Mouse (Mus musculus) intestine, embryonic 14.5 days (tissue): ENCODE results near the gene Ino80d. TPM values are rescaled to one million over a fixed set of nuclear protein-coding genes. Genes with fewer than 3 reads are reported as not detected.

ENCODE experiments used
- ATAC-seq: fragments of 200-750 bp; cut with Nextera tagmentation; replicated peaks from 2 replicates; pipeline ENCODE4 v1.8.0; 2017; ENCODE audit warnings: low read depth, moderate number of reproducible peaks, moderate TSS enrichment, moderate library complexity; ENCODE audit not compliant: low FRiP score, low TSS enrichment
- DNase-seq: peaks from one replicate; pipeline ENCODE4 v3.0.0-alpha.2; 2018; ENCODE audit warnings: low spot score
- H3K27ac ChIP-seq: fragments of 300-500 bp; sonication (generic); 2 replicates; pipeline ENCODE4 v1.5.1; 2014; ENCODE audit warnings: low read depth, mild to moderate bottlenecking, control low read depth
- H3K27me3 ChIP-seq: fragments of 300-500 bp; sonication (generic); replicated peaks from 2 replicates; pipeline ENCODE4 v1.6.1; 2014; ENCODE audit warnings: low read length, control low read depth; ENCODE audit not compliant: control insufficient read depth, insufficient read depth
- H3K36me3 ChIP-seq: fragments of 300-500 bp; sonication (generic); 2 replicates; pipeline ENCODE4 v1.6.1; 2014; ENCODE audit warnings: low read length, control low read depth; ENCODE audit not compliant: control insufficient read depth, insufficient read depth
- H3K4me1 ChIP-seq: fragments of 300-500 bp; sonication (generic); replicated peaks from 2 replicates; pipeline ENCODE4 v1.6.1; 2014; ENCODE audit warnings: low read length, control low read depth, mixed read lengths; ENCODE audit not compliant: control insufficient read depth, insufficient read depth
- H3K4me2 ChIP-seq: fragments of 300-500 bp; sonication (generic); 2 replicates; pipeline ENCODE4 v1.6.1; 2014; ENCODE audit warnings: low read length
- H3K4me3 ChIP-seq: fragments of 300-500 bp; sonication (generic); 2 replicates; pipeline ENCODE4 v1.5.1; 2014; ENCODE audit warnings: low read depth, low read length, control low read depth, mixed read lengths
- H3K9ac ChIP-seq: fragments of 300-500 bp; sonication (generic); 2 replicates; pipeline ENCODE4 v1.6.1; 2014; ENCODE audit warnings: mild to moderate bottlenecking, low read length
- H3K9me3 ChIP-seq: fragments of 300-500 bp; sonication (generic); 2 replicates; pipeline ENCODE4 v1.6.1; 2016; ENCODE audit warnings: low read length, control low read depth; ENCODE audit not compliant: control insufficient read depth
- WGBS: fragments of 180-500 bp; shearing (Covaris S2); extraction: QIAGEN DNeasy Blood & Tissue Kit; methylation state at CpG from one replicate; pipeline ENCODE4 v1.1.7; 2014; 5-methylcytosine and 5-hydroxymethylcytosine counted together
- polyA plus RNA-seq: library from polyadenylated mRNA; unstranded; fragments of >200 nt; fragmentation: Nextera tagmentation; extraction: Ambion mirVana; gene quantifications from 2 replicates; pipeline ENCODE4 v1.2.1, GENCODE M21; 2014

Ino80d gene
- polyA plus RNA-seq, 1 experiment from 2014 or later, result 16.1 TPM

- no peaks in the 10 kb centered on the region for H3K9me3 ChIP-seq
- no peak for DNase-seq
- peaks cover 6% of the 10 kb centered on the region; the same call in 1 of the 2 replicates for H3K4me1 ChIP-seq
- H3K4me2 ChIP-seq, result no peak overlapping the region
- ATAC-seq, result no peak
- 74% methylated on average over 5 of the region's 5 CpGs for WGBS
- H3K4me3 ChIP-seq, result no peak overlapping the region
- H3K36me3 ChIP-seq, result no peaks in the 10 kb centered on the region
- H3K9ac ChIP-seq, result no peak overlapping the region
- H3K27ac ChIP-seq, result no peak overlapping the region
- H3K27me3 ChIP-seq, result no peaks in the 10 kb centered on the region
These were observed 167.5 kb downstream of the Ino80d start for GRCm38 (mm10) chr1:62946987-62947386.

DNA sequence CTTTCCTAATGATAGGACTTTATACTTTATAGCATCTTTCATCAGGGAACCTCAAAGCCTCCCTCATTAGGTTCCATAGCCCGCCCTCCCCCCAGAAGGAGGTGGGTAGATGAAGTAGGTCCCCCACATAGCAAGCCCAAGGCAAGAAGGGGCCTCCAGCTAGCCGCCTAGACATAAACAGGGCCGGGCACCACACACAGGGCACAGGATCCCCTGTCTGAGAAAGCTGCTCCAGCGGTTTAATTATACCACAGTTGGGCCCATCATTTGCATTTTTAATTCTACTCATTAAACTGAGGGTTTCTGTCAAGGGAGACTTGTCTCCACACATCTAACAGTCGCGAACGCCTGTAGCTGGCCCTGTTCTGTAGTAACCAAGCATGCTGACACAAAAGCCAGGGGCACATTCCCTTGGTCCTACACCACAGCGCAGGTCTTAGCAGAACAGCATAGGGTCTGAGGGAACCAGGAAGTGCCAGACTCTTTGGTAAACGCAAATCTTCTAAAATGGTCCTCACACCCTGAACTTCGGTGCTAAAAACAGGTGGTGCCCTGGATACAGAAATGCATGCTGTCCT is 179.6 kb downstream of the Ino80d start:
- Histone ChIP-seq H3K4me2 (no peak overlapping the region), H3K4me1 (no peaks in the 10 kb centered on the region), H3K9me3 (no peaks in the 10 kb centered on the region), H3K4me3 (no peak overlapping the region), H3K9ac (no peak overlapping the region), H3K27ac (no peak overlapping the region), H3K36me3 (no peaks in the 10 kb centered on the region), H3K27me3 (no peaks in the 10 kb centered on the region)
- 85% methylated on average over 10 of the region's 10 CpGs for WGBS
- ATAC-seq (no peak), DNase-seq (no peak)

GRCm38 (mm10) chr1:62934100-62934513 is 180.4 kb downstream of the Ino80d start:
- Histone ChIP-seq H3K9ac (no peak overlapping the region), H3K4me3 (no peak overlapping the region), H3K4me1 (no peaks in the 10 kb centered on the region), H3K27ac (no peak overlapping the region), H3K36me3 (no peaks in the 10 kb centered on the region), H3K4me2 (no peak overlapping the region), H3K9me3 (no peaks in the 10 kb centered on the region), H3K27me3 (no peaks in the 10 kb centered on the region)
- WGBS, result 74% methylated on average over 9 of the region's 9 CpGs
- no peak for DNase-seq
- no peak for ATAC-seq

GRCm38 (mm10) chr1:62933288-62934099 is 181.0 kb downstream of the Ino80d start:
- H3K4me2 ChIP-seq, result no peak overlapping the region
- no peak overlapping the region for H3K4me3 ChIP-seq
- DNase-seq (no peak), ATAC-seq (no peak)
- no peaks in the 10 kb centered on the region for H3K27me3 ChIP-seq
- no peaks in the 10 kb centered on the region for H3K4me1 ChIP-seq
- H3K36me3 ChIP-seq, result no peaks in the 10 kb centered on the region
- WGBS, result 81% methylated on average over 15 of the region's 15 CpGs
- no peaks in the 10 kb centered on the region for H3K9me3 ChIP-seq
- H3K9ac ChIP-seq, result no peak overlapping the region
- no peak overlapping the region for H3K27ac ChIP-seq

DNA sequence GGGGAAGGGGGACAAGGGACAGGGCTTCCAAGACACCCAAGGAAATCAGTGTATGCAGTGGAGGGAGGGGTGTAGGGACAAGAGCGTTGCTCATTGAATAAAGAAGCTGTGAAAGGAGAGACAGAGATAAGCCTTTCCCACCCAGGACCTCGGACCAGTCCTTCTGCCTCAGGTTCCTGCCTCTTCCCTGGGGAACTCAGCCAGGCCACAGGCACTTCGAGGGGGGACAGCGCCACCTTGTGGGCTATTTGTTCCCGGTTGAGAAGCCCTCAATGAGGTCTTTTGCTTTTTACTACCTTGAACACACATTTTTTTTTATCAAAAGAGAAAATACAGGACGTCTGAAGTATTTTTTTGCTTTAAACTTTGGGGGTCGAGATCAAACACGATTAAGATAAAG is 185.0 kb downstream of the Ino80d start:
- no peak for ATAC-seq
- Histone ChIP-seq H3K9me3 (no peaks in the 10 kb centered on the region), H3K9ac (no peak overlapping the region), H3K27me3 (no peaks in the 10 kb centered on the region), H3K27ac (no peak overlapping the region), H3K4me2 (no peak overlapping the region), H3K4me3 (no peak overlapping the region), H3K4me1 (peaks cover 12% of the 10 kb centered on the region; the same call in 1 of the 2 replicates), H3K36me3 (no peaks in the 10 kb centered on the region)
- peak; percentile 92 for DNase-seq
- 5% methylated on average over 8 of the region's 8 CpGs for WGBS

DNA sequence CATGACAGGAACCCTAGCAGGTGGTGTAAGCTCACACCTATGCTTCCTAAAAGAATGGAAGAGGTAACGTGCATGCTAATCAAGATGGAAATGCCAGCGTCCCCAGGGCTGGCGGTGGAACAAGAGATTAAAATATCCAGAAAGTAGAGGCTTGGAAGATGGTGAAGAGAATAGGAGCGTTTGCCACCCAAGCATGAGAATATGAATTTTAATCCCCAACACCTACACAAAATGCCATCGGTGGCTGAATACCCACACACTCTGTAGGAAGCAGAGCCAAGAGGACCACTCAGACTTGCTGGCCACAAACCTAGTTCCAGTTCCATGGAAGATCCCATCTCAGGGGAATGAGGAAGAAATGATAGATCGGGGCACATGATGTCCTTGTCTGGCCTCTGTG is 195.2 kb downstream of the Ino80d start:
- Histone ChIP-seq H3K4me3 (no peak overlapping the region), H3K4me1 (no peaks in the 10 kb centered on the region), H3K9me3 (no peaks in the 10 kb centered on the region), H3K27ac (no peak overlapping the region), H3K4me2 (no peak overlapping the region), H3K9ac (no peak overlapping the region), H3K27me3 (no peaks in the 10 kb centered on the region), H3K36me3 (no peaks in the 10 kb centered on the region)
- ATAC-seq, result no peak
- WGBS, result 94% methylated on average over 6 of the region's 6 CpGs
- no peak for DNase-seq

- no peaks in the 10 kb centered on the region for H3K4me1 ChIP-seq
- DNase-seq, result no peak
These were observed 197.9 kb downstream of the Ino80d start for GRCm38 (mm10) chr1:62916609-62917008.

GRCm38 (mm10) chr1:62914495-62914894 is 200.0 kb downstream of the Ino80d start:
- WGBS, result 90% methylated on average over 6 of the region's 6 CpGs
- ATAC-seq, result no peak
- H3K27me3 ChIP-seq, result no peaks in the 10 kb centered on the region
- H3K4me1 ChIP-seq, result no peaks in the 10 kb centered on the region
- H3K27ac ChIP-seq, result no peak overlapping the region
- no peaks in the 10 kb centered on the region for H3K36me3 ChIP-seq
- DNase-seq, result peak; percentile 13
- H3K4me2 ChIP-seq, result no peak overlapping the region
- no peak overlapping the region for H3K4me3 ChIP-seq
- H3K9me3 ChIP-seq, result no peaks in the 10 kb centered on the region
- H3K9ac ChIP-seq, result no peak overlapping the region

More at GRCm38 (mm10) chr1:62916609-62917008, 197.9 kb downstream of the Ino80d start:
- no peak overlapping the region for H3K4me3 ChIP-seq
- no peak overlapping the region for H3K9ac ChIP-seq
- H3K9me3 ChIP-seq, result no peaks in the 10 kb centered on the region
- H3K27me3 ChIP-seq, result no peaks in the 10 kb centered on the region
- no peak overlapping the region for H3K27ac ChIP-seq
- no peaks in the 10 kb centered on the region for H3K36me3 ChIP-seq
- 85% methylated on average over 9 of the region's 9 CpGs for WGBS
- no peak overlapping the region for H3K4me2 ChIP-seq
- no peak for ATAC-seq

DNA sequence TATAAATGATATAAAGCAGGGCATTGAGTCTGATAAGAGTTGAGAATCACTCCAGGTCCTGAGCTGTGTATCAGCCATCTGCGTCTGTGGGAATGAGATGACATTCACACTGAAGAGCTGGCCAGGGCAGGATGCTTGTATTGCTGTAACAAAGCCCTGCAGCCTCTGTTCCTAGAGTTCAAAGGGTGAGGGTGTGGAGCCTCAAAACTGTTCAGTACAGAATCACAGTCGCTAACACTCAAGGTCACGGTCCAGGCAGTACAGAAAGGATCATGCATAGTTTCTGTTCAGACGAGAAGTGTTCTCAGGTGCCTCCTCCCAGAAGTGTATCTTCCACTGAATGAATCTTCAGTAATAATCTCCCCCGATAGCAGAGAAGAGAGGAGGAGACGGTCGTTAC is 203.0 kb downstream of the Ino80d start:
- Histone ChIP-seq H3K4me3 (no peak overlapping the region), H3K9ac (no peak overlapping the region), H3K4me2 (no peak overlapping the region), H3K27me3 (no peaks in the 10 kb centered on the region), H3K27ac (no peak overlapping the region), H3K36me3 (no peaks in the 10 kb centered on the region), H3K4me1 (no peaks in the 10 kb centered on the region), H3K9me3 (no peaks in the 10 kb centered on the region)
- no peak for ATAC-seq
- WGBS, result 57% methylated on average over 7 of the region's 7 CpGs
- DNase-seq, result peak; percentile 43
